Mouse (Mus musculus): ENCODE measurements around the gene Leap2.

Leap2 gene

DNA sequence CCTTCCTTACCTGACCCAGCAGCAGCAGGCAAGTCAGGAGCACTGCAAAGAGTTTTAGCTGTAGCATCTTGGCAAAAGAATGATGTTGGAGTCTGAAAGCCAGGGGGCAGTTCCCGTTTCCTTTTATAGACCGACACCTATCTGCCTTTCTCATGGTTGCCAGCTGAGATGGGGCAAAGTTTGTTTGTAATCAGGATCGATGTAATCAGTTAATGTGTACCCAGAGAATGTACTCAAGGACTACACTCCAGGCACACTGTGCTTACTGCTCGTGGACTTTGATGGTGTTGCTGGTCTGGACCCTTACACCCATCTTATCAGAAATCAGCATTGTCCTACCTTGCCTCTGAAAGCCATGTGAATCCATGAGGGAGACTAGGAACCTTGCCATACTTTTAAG is at the start of gene Leap2:
Gene Leap2 (minus strand): TSS at position 135 of the 400 bp plus-strand sequence.
- DNase-seq (ENCODE audit: low spot score in 2 of 2) = no peak

DNA sequence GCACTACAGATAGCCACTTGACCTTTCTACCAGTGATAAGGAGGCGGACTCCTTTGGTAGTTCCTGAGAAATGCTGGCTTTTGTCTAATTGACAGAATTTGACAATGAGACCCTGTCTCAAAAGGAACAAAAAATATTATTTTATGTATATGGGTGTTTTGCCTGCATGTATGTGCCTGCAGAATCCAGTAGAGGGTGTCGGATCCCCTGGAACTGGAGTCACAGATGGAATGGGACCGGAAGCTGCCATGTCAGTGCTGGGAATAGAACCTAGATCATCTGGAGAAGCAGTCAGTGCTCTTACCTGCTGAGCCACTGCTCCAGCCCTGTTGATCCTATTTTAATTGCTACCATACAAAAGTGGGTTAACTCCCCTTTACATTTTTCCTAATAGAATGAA is 49.7 kb upstream of the Leap2 start:
- DNase-seq (ENCODE audit: low spot score in 2 of 2) = no peak

DNA sequence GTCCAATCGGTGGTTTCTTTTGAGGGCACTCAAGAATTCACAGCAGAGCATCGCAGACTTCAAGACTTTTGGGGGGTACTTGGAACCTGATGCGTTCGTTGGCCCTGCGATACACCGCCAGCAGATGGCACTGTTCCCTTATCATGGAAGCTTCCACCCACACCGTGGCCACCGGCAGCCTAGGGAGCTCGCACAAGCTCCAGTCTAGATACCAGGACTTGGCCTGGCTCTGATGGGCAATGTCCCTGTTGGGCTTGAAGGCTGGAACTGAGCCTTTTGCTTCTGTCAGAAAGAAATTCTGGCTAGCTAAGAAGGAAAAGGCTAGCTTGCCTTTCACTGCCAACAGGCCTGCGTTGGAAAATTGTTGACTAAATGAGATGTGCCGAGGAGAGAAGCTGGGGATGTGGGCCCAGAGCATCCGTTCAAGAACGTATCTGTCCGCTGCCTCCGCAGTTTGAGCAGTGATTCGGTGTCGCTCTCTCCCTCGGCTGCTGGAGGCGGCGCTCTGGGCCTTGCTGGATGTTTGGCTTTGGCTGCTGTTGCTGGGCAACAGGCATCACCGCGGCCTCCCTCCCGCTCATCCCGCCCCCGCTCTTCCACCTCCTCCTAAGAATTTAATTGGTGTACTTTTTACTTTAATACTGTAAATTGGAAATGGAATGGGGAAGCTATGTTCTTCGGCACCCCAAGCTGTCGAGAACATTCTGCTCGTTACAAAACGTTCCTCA is 47.2 kb upstream of the Leap2 start, which contains the start of gene Gm9837:
Gene Gm9837 (minus strand): TSS at position 512 of the 728 bp plus-strand sequence.
- DNase-seq (ENCODE audit: low spot score in 2 of 2) = peak; percentile 94 to 96

DNA sequence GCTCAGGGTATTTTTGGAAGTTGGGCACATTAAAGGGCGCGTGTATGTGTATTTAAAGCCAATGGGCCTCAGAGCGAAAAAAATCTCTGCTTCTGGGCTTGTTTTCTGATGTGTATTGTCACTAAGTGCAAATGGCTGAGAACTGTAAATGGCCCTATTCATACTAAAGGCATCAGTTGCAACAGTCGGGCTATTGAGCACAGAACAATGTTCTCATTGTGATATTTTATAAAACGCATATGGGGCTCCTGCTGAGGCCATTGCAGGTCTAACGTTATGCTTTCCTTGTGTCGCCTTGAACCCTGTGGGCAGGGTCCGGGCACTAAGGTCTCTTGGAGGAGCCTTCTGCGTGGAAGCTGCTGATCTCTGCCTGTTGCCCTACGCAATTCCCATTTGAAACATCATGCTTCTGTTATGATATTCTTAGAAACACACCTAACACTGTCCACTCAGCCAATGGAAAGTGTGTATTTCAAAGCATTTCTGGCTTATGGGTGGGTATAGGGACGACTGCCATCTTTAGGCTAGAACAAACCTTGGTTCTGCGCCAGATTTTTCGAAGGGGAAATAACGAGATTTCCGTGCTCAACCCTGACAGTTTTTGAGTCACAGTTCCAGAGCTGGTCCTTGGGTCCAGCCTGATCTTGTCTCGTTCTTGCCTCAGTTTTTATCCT is 46.5 kb upstream of the Leap2 start:
- DNase-seq (ENCODE audit: low spot score in 2 of 2) = no peak

DNA sequence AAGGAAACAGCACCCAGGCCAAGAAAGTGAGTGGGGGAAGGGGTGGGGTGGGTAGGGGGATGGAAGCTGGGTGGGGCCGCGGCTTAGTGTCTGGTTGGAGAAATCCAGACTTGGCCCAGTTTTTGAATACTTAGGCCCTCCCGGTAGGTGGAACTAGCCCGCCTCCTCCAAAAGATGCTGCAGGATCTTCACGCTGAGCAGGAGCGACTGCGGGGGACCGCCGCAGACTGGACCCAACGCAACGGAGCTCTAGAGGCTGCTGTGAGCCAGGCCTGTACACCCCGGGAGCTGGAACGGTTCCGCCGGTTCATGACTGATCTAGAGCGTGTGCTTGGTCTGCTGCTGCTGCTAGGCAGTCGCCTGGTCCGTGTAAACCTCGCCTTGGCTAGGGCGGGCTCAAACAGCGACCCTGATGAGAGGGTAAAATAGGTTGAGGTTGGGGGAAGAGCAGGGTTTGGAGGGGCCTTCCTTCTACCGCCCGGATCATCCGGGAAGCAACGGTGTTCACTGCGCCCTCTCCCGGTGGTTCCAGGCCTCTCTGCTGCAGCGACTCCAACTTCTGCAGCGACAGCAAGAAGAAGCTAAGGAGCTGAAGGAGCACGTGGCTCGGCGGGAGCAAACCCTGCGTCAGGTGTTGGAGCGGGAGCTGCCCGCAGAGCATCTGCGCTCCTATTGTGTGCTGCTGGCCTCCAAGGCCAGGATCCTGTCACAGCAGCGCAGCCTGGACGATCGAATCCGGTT is 43.4 kb upstream of the Leap2 start:
- peak; percentile 90 to 92 for DNase-seq (ENCODE audit: low spot score in 2 of 2)

DNA sequence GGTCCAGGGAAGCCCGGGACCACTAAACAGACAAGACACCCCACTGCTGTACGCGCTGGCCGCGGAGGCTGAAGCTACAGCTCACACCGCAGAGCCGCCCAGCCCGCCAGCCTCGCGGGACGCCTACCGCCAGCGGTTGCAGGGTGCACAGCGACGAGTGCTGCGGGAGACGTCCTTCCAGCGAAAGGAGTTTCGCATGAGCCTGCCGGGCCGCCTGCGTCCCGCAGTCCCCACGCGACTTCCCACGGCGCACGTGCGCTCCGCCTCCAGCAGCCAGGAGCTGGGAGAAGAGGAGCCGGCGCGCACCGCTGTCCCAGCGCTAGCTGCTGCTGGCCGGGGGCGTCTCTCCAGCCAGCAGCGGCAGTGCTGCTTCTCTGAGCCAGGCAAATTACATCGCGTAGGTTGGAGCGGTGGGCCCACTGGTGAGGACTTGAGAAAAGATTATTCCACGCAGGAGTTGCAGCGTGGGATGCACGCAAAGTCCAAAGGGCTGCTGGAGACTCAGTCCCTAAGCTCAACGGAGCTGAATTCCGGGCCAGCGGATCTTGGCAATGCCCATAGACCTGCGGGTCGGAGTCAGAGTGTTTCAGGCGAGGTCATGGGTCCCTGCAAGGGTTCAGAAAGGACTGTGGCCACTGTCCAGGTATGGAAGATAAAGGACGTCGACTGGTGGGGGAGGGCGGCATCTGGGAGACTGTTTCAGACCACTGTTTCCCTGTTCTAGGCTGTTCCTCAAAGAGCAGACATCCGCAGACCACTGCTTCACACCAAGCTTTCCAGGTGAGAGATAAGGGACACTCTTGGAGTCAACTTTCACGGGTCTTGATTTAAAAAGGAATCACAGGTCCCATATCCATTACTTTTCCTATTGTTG is 40.8 kb upstream of the Leap2 start:
- peak; percentile 53 to 61 for DNase-seq (ENCODE audit: low spot score in 2 of 2)

DNA sequence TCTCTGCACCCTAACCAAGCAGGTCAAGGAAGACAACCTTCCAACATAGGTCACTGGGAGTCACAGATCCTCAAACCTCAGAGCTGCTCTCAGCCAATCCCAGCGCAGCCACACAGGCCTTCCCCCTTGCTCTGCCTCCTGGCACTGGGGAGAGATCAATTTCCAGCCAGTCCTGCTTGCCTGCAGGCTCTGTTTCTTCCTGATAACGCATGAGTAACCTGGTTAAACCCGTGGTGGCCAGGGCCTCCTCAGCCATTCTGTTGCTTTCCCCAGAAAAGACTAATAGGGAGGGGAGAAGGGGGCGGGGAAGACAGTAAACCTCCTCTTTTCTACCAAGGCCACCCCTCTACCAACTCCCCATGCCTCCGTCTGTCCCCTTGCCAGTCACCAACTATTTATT is 38.8 kb upstream of the Leap2 start:
- no peak for DNase-seq (ENCODE audit: low spot score in 2 of 2)

DNA sequence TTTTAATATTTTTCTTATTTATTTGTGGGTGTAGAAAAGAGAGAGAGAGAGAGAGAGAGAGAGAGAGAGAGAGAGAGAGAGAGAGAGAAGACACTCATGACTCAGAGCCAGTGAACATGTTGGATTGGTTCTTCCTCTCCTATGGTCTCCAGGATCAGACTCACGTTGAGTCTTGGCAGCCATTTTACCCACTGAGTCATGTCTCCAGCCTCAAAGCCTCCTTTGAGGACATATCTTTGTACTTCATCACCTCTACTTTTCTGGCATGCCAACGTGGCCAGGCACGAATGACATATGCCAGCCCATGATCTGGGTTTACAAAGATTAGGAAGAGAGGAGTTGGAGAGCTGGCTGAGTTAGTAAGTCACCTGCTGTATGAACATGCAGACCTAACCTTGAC is 37.2 kb upstream of the Leap2 start:
- DNase-seq (ENCODE audit: low spot score in 2 of 2) = no peak

DNA sequence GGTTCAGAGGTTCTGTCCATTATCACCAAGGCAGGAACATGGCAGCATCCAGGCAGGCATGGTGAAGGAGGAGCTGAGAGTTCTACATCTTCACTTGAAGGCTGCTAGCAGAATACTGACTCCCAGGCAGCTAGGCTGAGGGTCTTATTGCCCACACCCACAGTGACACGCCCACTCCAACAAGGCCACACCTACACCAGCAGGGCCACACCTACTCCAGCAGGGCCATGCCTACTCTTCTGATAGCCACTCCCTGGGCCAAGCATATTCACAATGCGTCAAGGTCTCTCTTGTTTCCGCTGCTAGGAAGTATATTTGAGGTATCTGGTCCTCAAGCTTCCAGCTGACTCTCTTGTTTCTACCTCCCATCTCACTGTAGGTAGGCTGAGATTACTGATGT is 36.0 kb upstream of the Leap2 start:
- no peak for DNase-seq (ENCODE audit: low spot score in 2 of 2)

DNA sequence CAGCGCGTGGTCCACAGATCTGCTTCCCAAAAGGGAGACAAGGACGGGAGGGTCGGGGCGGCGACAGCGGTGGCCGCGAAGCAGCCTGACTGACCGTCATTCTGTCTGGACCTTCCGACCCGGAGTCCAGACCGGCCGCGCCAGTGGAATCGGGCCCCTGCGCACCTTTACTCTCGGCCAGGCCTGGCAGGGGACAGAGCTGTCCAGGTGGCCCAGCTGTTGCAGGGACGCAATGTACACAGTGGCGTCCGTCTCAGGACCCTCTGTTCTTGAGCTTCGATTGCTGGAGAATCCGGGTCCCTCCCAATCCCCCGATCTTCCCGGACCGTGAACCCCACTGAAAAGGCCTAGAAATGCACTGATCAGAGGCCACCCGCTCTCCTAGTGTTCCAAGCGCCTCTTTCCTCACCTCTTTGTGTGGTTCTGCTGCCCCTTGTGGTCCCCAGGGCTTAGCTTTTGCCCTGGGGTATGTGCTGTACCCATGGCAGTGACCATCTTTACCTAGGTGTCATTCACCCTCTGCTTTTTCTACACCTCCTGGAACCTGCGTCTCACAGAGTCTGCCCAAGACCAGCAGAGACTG is 34.5 kb upstream of the Leap2 start:
- no peak for DNase-seq (ENCODE audit: low spot score in 2 of 2)

DNA sequence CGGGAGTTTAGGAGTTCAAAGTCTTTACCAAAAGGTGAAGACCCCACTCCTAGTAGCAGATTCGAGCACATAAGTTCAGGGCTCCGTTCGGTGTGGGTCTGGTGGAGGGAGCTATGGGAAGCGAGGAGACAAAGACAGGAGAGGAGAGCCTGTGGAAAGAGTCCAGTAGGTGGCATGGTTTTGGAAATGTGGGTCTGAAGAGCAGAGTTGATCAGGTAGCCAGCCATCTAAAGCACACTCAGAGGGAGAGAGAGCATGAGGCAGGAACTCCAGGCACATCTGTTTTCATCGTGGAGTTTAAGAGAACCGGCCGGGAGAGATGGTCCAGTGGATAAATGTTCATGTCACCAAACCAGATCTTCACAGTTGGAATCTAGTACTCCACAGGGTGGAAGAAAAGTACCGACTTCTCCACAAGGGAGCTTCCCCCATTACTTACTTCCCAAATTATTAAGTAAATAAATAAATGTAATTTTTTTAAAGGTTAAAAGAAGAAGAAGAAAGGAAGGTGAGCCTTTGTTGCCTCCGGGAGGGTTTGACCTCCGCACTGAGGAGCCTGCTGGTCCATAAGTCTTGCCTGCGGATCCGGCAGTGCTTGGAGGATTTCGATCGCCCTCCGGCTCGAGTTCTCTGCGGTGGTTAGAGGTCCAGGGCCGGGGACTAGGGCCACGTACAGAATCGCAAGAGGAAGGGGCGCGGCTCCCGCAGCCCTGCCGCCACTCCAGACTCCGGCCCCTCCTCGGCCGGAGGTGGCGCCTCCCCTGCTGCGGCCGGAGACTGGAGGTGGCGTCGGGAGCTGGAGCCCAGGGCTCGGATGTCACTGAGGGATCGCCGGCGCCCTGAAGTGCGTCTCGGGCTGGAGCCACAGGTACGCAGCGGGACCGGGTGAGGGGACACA is 33.8 kb upstream of the Leap2 start, which contains the start of the genes Gm10447 and Shroom1:
Gene Gm10447 (minus strand): TSS at position 637 of the 898 bp plus-strand sequence.
Gene Shroom1 (plus strand): TSS at position 732 of the 898 bp plus-strand sequence.
- DNase-seq (ENCODE audit: low spot score in 2 of 2) = no peak

DNA sequence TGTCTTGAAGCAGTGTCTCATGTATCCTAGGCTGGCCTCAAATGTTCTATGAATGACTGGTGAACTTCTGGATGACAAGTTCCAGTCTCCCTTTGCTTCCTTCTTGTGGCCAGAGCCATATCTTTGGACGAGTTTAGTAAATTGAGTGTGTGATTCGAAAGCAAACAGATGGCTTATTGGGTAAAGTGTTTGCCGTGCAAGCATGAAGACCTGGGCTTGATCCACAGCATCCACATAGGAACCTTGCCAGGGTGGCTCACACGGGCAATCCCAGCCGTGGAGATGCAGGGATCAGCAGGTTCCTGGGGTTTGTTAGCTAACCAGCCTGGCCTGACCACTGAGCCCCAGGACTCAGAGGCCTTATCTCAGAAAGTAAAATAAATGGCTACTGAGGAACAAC is 30.1 kb upstream of the Leap2 start:
- DNase-seq (ENCODE audit: low spot score in 2 of 2) = no peak

DNA sequence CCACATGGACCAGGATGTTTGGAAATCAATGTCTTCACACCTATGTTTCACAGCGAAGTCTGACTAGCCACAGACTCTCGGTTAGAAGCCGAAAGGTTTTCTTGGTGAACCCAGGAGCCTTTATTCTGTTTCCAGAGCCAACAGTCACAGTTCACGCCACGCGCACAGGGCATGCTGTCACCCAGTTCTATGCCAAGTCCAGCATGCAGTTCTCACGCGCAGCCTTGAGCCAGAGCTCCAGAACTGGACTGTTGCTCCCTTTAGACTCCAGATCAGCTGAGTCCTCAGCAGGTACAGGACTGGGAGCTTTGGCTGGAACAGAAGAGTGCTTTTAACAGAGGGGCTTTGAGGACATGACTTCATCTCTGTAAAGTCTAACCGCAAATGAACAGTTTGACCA is 29.4 kb upstream of the Leap2 start:
- no peak for DNase-seq (ENCODE audit: low spot score in 2 of 2)

DNA sequence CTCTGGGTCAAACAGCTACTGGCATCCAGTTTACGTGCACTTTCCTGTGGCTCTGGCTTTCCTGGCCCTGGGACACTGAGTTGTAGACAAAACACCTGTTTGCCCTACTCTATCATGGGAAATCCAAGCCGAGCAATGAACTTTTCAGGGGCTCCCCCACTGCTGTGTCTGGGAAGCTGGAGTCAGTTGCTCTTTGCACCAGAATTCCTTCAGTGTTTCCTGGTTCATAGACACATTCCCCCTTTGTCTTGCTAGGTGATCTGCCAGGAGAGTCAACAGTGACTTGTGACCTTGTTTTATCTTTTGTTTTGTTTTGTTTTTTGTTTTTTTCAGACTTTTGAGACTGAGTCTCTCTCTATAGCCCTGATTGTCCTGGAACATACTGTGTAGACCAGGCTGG is 28.4 kb upstream of the Leap2 start:
- no peak for DNase-seq (ENCODE audit: low spot score in 2 of 2)

DNA sequence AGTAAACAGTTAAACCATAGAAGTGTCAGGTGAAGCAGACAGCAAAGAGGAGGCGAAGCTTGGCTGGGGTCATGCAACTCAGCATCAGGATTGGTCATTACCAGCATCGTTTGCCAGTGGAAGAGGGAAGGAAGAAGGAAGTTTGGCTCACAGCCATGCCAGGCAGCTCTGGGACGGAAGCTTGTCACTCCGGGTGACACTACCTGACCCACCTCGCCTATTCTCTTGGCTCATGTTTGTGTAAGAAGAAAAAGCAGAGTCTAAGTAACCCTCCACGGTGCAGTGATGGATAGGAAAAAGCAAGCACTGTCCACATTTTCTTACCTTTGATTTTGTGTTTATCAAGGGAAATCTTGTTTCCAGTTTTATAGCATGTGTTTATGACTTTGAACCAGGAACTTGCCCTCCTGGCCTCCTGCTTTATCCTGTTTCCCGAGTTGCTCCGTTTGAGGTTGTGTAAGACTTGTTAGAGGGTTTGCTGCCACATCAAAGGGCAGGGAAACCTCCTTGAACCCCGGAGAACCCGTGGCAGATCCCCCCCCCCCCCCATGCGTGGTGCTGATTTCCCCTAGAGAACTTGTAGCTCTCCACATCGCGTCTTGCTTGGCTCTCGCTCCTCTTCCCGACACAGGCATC is 27.2 kb upstream of the Leap2 start:
- DNase-seq (ENCODE audit: low spot score in 2 of 2) = no peak

DNA sequence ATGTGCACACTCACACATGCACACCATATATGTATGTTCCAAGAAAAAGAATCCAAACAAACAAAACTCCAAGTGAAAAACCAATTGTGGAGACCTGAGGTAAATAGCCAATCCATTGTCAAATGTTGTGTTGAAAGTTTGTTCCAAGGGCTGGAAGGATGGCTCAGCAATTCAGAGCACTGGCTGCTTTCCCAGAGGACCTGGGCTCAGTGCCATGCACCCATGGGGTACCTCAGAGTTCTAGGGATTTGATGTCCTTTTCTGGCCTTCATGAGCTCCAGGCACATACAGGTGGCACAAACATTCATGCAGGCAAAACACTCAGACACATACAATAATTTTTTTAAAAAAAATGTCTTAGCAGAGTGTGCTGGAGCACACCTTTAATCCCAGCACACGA is 25.6 kb upstream of the Leap2 start:
- no peak for DNase-seq (ENCODE audit: low spot score in 2 of 2)

DNA sequence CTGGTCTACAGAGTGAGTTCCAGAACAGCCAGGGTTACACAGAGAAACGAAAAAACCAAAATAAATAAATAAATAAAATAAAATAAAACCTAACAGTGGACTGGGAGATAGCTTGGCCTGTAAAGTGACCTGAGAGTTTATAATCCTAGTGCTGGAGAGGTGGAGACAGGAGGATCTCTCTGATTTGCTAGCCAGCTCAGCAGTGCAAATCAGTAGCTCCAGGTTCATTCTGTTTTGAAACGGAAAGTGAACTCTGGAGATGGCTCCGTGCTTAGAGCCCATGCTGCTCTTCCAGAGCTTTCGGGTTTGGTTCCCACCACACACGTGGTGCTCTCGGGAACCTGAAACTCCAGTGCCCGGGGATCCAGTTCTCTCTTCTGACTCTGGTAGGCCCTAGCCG is 25.0 kb upstream of the Leap2 start:
- no peak for DNase-seq (ENCODE audit: low spot score in 2 of 2)

DNA sequence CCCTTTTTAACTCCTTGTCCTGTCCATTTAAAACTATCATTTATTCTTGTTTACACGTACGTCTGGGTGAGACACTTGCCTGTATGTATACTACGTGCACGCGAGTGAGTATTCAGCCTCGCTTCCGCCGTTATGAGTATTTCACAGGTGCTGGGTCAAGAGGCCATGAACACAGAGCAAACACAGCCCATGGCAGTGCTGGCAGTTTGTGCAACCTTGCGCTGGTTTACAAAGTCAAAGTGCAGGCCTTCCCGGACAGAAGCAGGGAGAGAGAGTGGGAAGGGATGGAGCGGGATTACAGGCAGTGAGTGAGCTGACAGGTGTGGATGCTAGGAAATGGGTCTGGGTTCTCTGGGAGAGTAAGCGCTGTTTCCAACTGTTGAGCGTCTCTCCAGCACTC is 23.2 kb upstream of the Leap2 start:
- DNase-seq (ENCODE audit: low spot score in 2 of 2) = no peak

DNA sequence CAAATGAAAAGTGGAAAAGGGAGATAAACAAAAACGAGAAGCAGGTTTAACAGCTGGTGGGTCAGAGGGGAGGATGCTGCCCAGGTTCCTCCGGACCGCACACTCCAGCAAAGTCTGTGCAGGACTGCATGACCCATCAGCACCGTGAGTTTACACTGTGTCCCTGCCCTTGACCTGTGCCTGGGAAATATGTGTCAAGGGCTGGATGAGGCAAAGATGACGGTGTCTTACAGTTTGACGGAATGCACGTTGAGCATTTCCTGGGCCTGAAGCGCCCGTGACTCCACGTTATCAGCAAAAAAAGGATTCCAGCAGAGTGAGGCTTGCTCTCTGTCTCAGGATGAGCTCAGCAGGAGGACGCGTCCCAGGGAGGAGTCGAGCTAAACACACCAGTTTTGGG is 22.6 kb upstream of the Leap2 start:
- DNase-seq (ENCODE audit: low spot score in 2 of 2) = no peak

DNA sequence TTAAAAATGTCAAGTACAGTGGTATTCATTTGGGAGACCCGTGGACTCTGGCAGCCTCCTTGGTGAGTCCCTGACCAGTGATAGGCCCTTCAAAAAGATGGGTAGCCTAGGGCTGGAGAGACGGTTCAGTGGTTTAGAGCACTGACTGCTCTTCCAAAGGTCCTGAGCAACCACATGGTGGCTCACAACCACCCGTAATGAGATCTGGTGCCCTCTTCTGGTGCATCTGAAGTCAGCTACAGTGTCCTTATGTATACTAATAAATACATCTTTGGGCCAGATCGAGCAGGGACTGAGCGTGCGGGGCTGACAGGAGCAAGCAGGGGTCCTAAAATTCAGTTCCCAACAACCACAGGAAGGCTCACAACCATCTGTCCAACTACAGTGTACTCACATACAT is 20.9 kb upstream of the Leap2 start:
- DNase-seq (ENCODE audit: low spot score in 2 of 2) = no peak
